Mouse (Mus musculus): ENCODE data around the gene Zfp36l2. TPM values are rescaled to one million over a fixed set of nuclear protein-coding genes. Genes with fewer than 3 reads are reported as not detected.
"Not testable (repeated sequence)": the region's sequence is repeated elsewhere in the genome, so short reads cannot be mapped to it uniquely, and the experiment has no call there.

Zfp36l2 gene
- polyA plus RNA-seq, 1 experiment from 2014 or later: 9.6 TPM

GRCm38 (mm10) chr17:84226231-84226630 lies 38.5 kb upstream of the Zfp36l2 start:
- 62% methylated on average over 5 of the region's 5 CpGs for WGBS (ENCODE audit: insufficient replicate concordance)
- Histone ChIP-seq H3K4me3 (ENCODE audit: low read depth, low read length) (no peak overlapping the region), H3K4me1 (ENCODE audit: control insufficient read depth, insufficient read depth, low read length) (peaks cover 7% of the 10 kb centered on the region; the same call in 1 of the 2 replicates), H3K9ac (ENCODE audit: low read depth, low read length) (no peak overlapping the region), H3K27ac (ENCODE audit: low read depth, low read length) (no peak overlapping the region), H3K27me3 (ENCODE audit: control insufficient read depth, insufficient read depth, low read length) (no peaks in the 10 kb centered on the region), H3K4me2 (no peak overlapping the region), H3K36me3 (ENCODE audit: control insufficient read depth, insufficient read depth, low read length) (no peaks in the 10 kb centered on the region; the same call in 1 of the 2 replicates), H3K9me3 (replicated peaks; ENCODE audit: control insufficient read depth, low read length) (no peaks in the 10 kb centered on the region)
- no peak for ATAC-seq (replicated peaks; ENCODE audit: insufficient number of reproducible peaks, low FRiP score, low TSS enrichment)

- H3K27ac ChIP-seq (ENCODE audit: low read depth, low read length): no peak overlapping the region
- H3K36me3 ChIP-seq (ENCODE audit: control insufficient read depth, insufficient read depth, low read length): peaks cover 4% of the 10 kb centered on the region
- no peaks in the 10 kb centered on the region for H3K9me3 ChIP-seq (replicated peaks; ENCODE audit: control insufficient read depth, low read length)
- no peak overlapping the region for H3K4me2 ChIP-seq
- H3K4me3 ChIP-seq (ENCODE audit: low read depth, low read length): no peak overlapping the region
- no peaks in the 10 kb centered on the region for H3K27me3 ChIP-seq (ENCODE audit: control insufficient read depth, insufficient read depth, low read length)
- 77% methylated on average over 15 of the region's 15 CpGs for WGBS (ENCODE audit: insufficient replicate concordance)
- peaks cover 7% of the 10 kb centered on the region; the same call in 1 of the 2 replicates for H3K4me1 ChIP-seq (ENCODE audit: control insufficient read depth, insufficient read depth, low read length)
- ATAC-seq (replicated peaks; ENCODE audit: insufficient number of reproducible peaks, low FRiP score, low TSS enrichment): no peak
- H3K9ac ChIP-seq (ENCODE audit: low read depth, low read length): no peak overlapping the region
These were observed 36.6 kb upstream of the Zfp36l2 start for GRCm38 (mm10) chr17:84224217-84224887.

- H3K9ac ChIP-seq (ENCODE audit: low read depth, low read length); H3K27me3 ChIP-seq (ENCODE audit: control insufficient read depth, insufficient read depth, low read length); H3K4me2 ChIP-seq; H3K27ac ChIP-seq (ENCODE audit: low read depth, low read length); ATAC-seq (replicated peaks; ENCODE audit: insufficient number of reproducible peaks, low FRiP score, low TSS enrichment); H3K4me1 ChIP-seq (ENCODE audit: control insufficient read depth, insufficient read depth, low read length); H3K36me3 ChIP-seq (ENCODE audit: control insufficient read depth, insufficient read depth, low read length); H3K4me3 ChIP-seq (ENCODE audit: low read depth, low read length); H3K9me3 ChIP-seq (replicated peaks; ENCODE audit: control insufficient read depth, low read length): not testable (repeated sequence)
- WGBS (ENCODE audit: insufficient replicate concordance): 95% methylated on average over 2 of the region's 2 CpGs
These were observed 31.1 kb upstream of the Zfp36l2 start for GRCm38 (mm10) chr17:84218841-84219240.

- no peak for ATAC-seq (replicated peaks; ENCODE audit: insufficient number of reproducible peaks, low FRiP score, low TSS enrichment)
- H3K4me2 ChIP-seq: no peak overlapping the region
- no peak overlapping the region for H3K27ac ChIP-seq (ENCODE audit: low read depth, low read length)
- no peak overlapping the region for H3K4me3 ChIP-seq (ENCODE audit: low read depth, low read length)
- H3K4me1 ChIP-seq (ENCODE audit: control insufficient read depth, insufficient read depth, low read length): no peaks in the 10 kb centered on the region
- H3K36me3 ChIP-seq (ENCODE audit: control insufficient read depth, insufficient read depth, low read length): peaks cover 4% of the 10 kb centered on the region; the same call in 1 of the 2 replicates
- no peaks in the 10 kb centered on the region for H3K27me3 ChIP-seq (ENCODE audit: control insufficient read depth, insufficient read depth, low read length)
- H3K9me3 ChIP-seq (replicated peaks; ENCODE audit: control insufficient read depth, low read length): no peaks in the 10 kb centered on the region
- no peak overlapping the region for H3K9ac ChIP-seq (ENCODE audit: low read depth, low read length)
- 71% methylated on average over 3 of the region's 3 CpGs for WGBS (ENCODE audit: insufficient replicate concordance)
These were observed 29.9 kb upstream of the Zfp36l2 start for GRCm38 (mm10) chr17:84217696-84218095.

GRCm38 (mm10) chr17:84215264-84215960 lies 27.7 kb upstream of the Zfp36l2 start:
- no peaks in the 10 kb centered on the region for H3K4me1 ChIP-seq (ENCODE audit: control insufficient read depth, insufficient read depth, low read length)
- no peak overlapping the region for H3K27ac ChIP-seq (ENCODE audit: low read depth, low read length)
- peaks cover 4% of the 10 kb centered on the region; the same call in 1 of the 2 replicates for H3K36me3 ChIP-seq (ENCODE audit: control insufficient read depth, insufficient read depth, low read length)
- WGBS (ENCODE audit: insufficient replicate concordance): 84% methylated on average over 6 of the region's 6 CpGs
- ATAC-seq (replicated peaks; ENCODE audit: insufficient number of reproducible peaks, low FRiP score, low TSS enrichment): no peak
- H3K27me3 ChIP-seq (ENCODE audit: control insufficient read depth, insufficient read depth, low read length): no peaks in the 10 kb centered on the region
- H3K9ac ChIP-seq (ENCODE audit: low read depth, low read length): no peak overlapping the region
- no peak overlapping the region for H3K4me3 ChIP-seq (ENCODE audit: low read depth, low read length)
- H3K9me3 ChIP-seq (replicated peaks; ENCODE audit: control insufficient read depth, low read length): no peaks in the 10 kb centered on the region
- no peak overlapping the region for H3K4me2 ChIP-seq

- WGBS (ENCODE audit: insufficient replicate concordance): 88% methylated on average over 3 of the region's 3 CpGs
These were observed 25.7 kb upstream of the Zfp36l2 start for GRCm38 (mm10) chr17:84213464-84213863.

GRCm38 (mm10) chr17:84207611-84208010 lies 19.9 kb upstream of the Zfp36l2 start:
- 86% methylated on average over 3 of the region's 3 CpGs for WGBS (ENCODE audit: insufficient replicate concordance)
- peaks cover 9% of the 10 kb centered on the region; the same call in 1 of the 2 replicates for H3K4me1 ChIP-seq (ENCODE audit: control insufficient read depth, insufficient read depth, low read length)
- no peak overlapping the region for H3K9ac ChIP-seq (ENCODE audit: low read depth, low read length)
- no peak overlapping the region for H3K27ac ChIP-seq (ENCODE audit: low read depth, low read length)
- H3K4me2 ChIP-seq: no peak overlapping the region
- no peaks in the 10 kb centered on the region for H3K9me3 ChIP-seq (replicated peaks; ENCODE audit: control insufficient read depth, low read length)
- ATAC-seq (replicated peaks; ENCODE audit: insufficient number of reproducible peaks, low FRiP score, low TSS enrichment): no peak
- H3K27me3 ChIP-seq (ENCODE audit: control insufficient read depth, insufficient read depth, low read length): no peaks in the 10 kb centered on the region
- H3K4me3 ChIP-seq (ENCODE audit: low read depth, low read length): no peak overlapping the region
- H3K36me3 ChIP-seq (ENCODE audit: control insufficient read depth, insufficient read depth, low read length): no peaks in the 10 kb centered on the region; the same call in 1 of the 2 replicates

More at GRCm38 (mm10) chr17:84213464-84213863, 25.7 kb upstream of the Zfp36l2 start:
- no peak overlapping the region for H3K4me3 ChIP-seq (ENCODE audit: low read depth, low read length)
- no peak for ATAC-seq (replicated peaks; ENCODE audit: insufficient number of reproducible peaks, low FRiP score, low TSS enrichment)
- no peaks in the 10 kb centered on the region for H3K4me1 ChIP-seq (ENCODE audit: control insufficient read depth, insufficient read depth, low read length)
- H3K27me3 ChIP-seq (ENCODE audit: control insufficient read depth, insufficient read depth, low read length): no peaks in the 10 kb centered on the region
- H3K27ac ChIP-seq (ENCODE audit: low read depth, low read length): no peak overlapping the region
- H3K36me3 ChIP-seq (ENCODE audit: control insufficient read depth, insufficient read depth, low read length): no peaks in the 10 kb centered on the region
- H3K9ac ChIP-seq (ENCODE audit: low read depth, low read length): no peak overlapping the region
- no peak overlapping the region for H3K4me2 ChIP-seq
- no peaks in the 10 kb centered on the region for H3K9me3 ChIP-seq (replicated peaks; ENCODE audit: control insufficient read depth, low read length)

GRCm38 (mm10) chr17:84206239-84206638 lies 18.5 kb upstream of the Zfp36l2 start:
- no peak overlapping the region for H3K4me3 ChIP-seq (ENCODE audit: low read depth, low read length)
- no peaks in the 10 kb centered on the region for H3K27me3 ChIP-seq (ENCODE audit: control insufficient read depth, insufficient read depth, low read length)
- H3K4me1 ChIP-seq (ENCODE audit: control insufficient read depth, insufficient read depth, low read length): peaks cover 9% of the 10 kb centered on the region; the same call in 1 of the 2 replicates
- H3K27ac ChIP-seq (ENCODE audit: low read depth, low read length): no peak overlapping the region
- H3K36me3 ChIP-seq (ENCODE audit: control insufficient read depth, insufficient read depth, low read length): no peaks in the 10 kb centered on the region; the same call in 1 of the 2 replicates
- H3K9ac ChIP-seq (ENCODE audit: low read depth, low read length): no peak overlapping the region
- H3K9me3 ChIP-seq (replicated peaks; ENCODE audit: control insufficient read depth, low read length): no peaks in the 10 kb centered on the region
- H3K4me2 ChIP-seq: no peak overlapping the region
- WGBS (ENCODE audit: insufficient replicate concordance): 84% methylated on average over 3 of the region's 3 CpGs
- no peak for ATAC-seq (replicated peaks; ENCODE audit: insufficient number of reproducible peaks, low FRiP score, low TSS enrichment)
